Mouse (Mus musculus) forebrain, postnatal 0 days (tissue): ENCODE measurements around the gene Hspb6. TPM values are rescaled to one million over a fixed set of nuclear protein-coding genes. Genes with fewer than 3 reads are reported as not detected.

ENCODE experiments used
- ATAC-seq: fragments of 200-750 bp; cut with Nextera tagmentation; 2 replicates; pipeline ENCODE4 v1.8.0; 2017; ENCODE audit warnings: mild to moderate bottlenecking, moderate library complexity
- DNase-seq: peaks from one replicate; pipeline ENCODE4 v3.0.0-alpha.2; 2015
- H3K27ac ChIP-seq: fragments of 300-500 bp; sonication (generic); 2 replicates; pipeline ENCODE4 v1.5.1; 2014; ENCODE audit warnings: low read depth, mild to moderate bottlenecking, antibody characterized with exemption, low read length, moderate library complexity, mixed read lengths
- H3K27me3 ChIP-seq: fragments of 300-500 bp; sonication (generic); 2 replicates; pipeline ENCODE4 v1.6.1; 2014; ENCODE audit warnings: mild to moderate bottlenecking, low read length, mixed read lengths; ENCODE audit not compliant: insufficient read depth
- H3K36me3 ChIP-seq: fragments of 300-500 bp; sonication (generic); 2 replicates; pipeline ENCODE4 v1.6.1; 2014; ENCODE audit warnings: mild to moderate bottlenecking, moderate library complexity; ENCODE audit not compliant: insufficient read depth
- H3K4me1 ChIP-seq: fragments of 300-500 bp; sonication (generic); 2 replicates; pipeline ENCODE4 v1.6.1; 2014; ENCODE audit warnings: antibody characterized with exemption; ENCODE audit not compliant: insufficient read depth
- H3K4me2 ChIP-seq: fragments of 300-500 bp; sonication (generic); 2 replicates; pipeline ENCODE4 v1.6.1; 2014; ENCODE audit warnings: low read depth, mild to moderate bottlenecking, moderate library complexity
- H3K4me3 ChIP-seq: fragments of 300-500 bp; sonication (generic); 2 replicates; pipeline ENCODE4 v1.5.1; 2014; ENCODE audit warnings: low read depth, low read length, mixed read lengths
- H3K9ac ChIP-seq: fragments of 300-500 bp; sonication (generic); 2 replicates; pipeline ENCODE4 v1.6.1; 2014; ENCODE audit warnings: mild to moderate bottlenecking
- H3K9me3 ChIP-seq: fragments of 300-500 bp; sonication (generic); 2 replicates; pipeline ENCODE4 v1.6.1; 2016; ENCODE audit warnings: low read length
- CTCF ChIP-seq: sonication (generic); IDR thresholded peaks from 2 replicates; pipeline ENCODE4 v1.5.1; 2016; ENCODE audit warnings: antibody characterized with exemption, control low read depth, low read depth
- WGBS: fragments of 180-500 bp; shearing (Covaris S2); extraction: QIAGEN DNeasy Blood & Tissue Kit; methylation state at CpG from one replicate; pipeline ENCODE4 v1.1.7; 2014; 5-methylcytosine and 5-hydroxymethylcytosine counted together
- polyA plus RNA-seq: library from polyadenylated mRNA; unstranded; fragments of >200 nt; fragmentation: Nextera tagmentation; extraction: Ambion mirVana; gene quantifications from 2 replicates; pipeline ENCODE4 v1.2.1, GENCODE M21; 2015
- total RNA-seq: library from RNA; depleted of rRNA; stranded (reverse); fragments of >200 nt; gene quantifications from 2 replicates; pipeline ENCODE4 v1.2.3, GENCODE M21; 2014

The Hspb6 gene
- total and polyA plus RNA-seq, 2 experiments from 2014 or later, result 4.1 to 14.0 TPM

DNA sequence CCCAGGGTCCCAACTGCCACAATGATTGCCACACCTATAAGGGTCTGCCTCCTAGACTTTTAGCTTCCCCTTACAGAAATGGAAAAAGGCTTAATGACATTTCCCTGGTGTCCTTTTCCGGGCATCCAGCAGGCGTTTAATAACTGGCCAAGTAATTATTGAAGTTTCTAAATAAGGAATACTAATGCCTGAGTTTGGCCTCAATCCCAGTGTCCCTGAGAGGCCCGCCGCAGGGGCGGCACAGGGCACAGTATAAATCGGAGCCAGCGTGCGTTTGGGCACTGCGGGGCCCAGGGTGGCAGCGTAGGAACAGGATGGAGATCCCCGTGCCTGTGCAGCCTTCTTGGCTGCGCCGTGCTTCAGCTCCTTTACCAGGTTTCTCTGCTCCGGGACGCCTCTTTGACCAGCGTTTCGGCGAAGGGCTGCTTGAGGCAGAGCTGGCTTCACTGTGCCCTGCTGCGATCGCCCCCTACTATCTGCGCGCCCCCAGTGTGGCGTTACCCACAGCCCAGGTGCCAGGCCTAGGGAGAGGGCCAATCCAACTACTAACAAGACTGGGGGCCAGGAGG, 1.1 kb downstream of the Hspb6 start:
- Histone ChIP-seq H3K9me3 (no peaks in the 10 kb centered on the region), H3K4me3 (peak overlapping the region; percentile 55), H3K27me3 (no peaks in the 10 kb centered on the region), H3K36me3 (peaks cover 36% of the 10 kb centered on the region), H3K4me2 (peak overlapping the region; percentile 75), H3K9ac (peak overlapping the region; percentile 44), H3K4me1 (peaks cover 10% of the 10 kb centered on the region; the same call in 1 of the 2 replicates), H3K27ac (peak overlapping the region; percentile 73)
- DNase-seq, result no peak
- no peak for ATAC-seq
- WGBS, result 2% methylated on average over 23 of the region's 23 CpGs
- TF ChIP-seq CTCF, result no peak

DNA sequence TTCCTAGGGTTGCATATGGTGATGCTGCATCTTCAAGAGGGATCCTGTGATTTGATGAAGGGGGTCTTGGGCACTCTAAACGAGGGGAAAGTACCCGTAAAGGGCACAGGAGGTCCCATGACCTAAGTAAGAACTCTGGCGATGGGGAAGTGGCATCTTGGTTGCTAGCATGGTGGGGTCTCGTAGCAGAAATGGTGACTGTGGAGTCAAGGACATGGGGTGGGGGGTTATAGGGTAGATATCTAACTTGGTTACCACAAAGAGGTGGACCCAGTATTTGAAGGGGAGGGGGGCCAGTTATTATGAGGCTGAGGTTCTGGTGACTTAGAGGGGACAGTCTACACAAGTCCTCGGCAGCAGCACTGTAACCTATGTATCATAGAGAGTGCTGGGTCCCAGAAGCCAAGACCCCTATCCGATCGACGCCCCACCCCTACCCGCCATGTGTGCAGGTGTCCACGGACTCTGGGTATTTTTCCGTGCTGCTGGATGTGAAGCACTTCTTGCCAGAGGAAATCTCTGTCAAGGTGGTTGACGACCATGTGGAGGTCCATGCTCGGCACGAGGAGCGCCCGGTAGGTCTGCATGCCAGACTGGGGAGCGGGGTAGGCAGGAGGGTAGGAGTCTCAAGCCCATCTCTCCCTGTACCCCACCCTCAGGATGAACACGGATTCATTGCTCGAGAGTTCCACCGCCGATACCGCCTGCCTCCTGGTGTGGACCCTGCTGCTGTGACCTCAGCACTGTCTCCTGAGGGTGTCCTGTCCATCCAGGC, 2.0 kb downstream of the Hspb6 start:
- DNase-seq (no peak), ATAC-seq (no peak)
- 87% methylated on average over 22 of the region's 22 CpGs for WGBS
- Histone ChIP-seq H3K9ac (peak overlapping the region; percentile 44; the same call in 1 of the 2 replicates), H3K4me2 (peak overlapping the region; percentile 75), H3K9me3 (no peaks in the 10 kb centered on the region), H3K4me1 (peaks cover 19% of the 10 kb centered on the region; the same call in 1 of the 2 replicates), H3K27ac (no peak overlapping the region), H3K27me3 (no peaks in the 10 kb centered on the region), H3K4me3 (no peak overlapping the region), H3K36me3 (peaks cover 32% of the 10 kb centered on the region)
- no peak for TF ChIP-seq CTCF

DNA sequence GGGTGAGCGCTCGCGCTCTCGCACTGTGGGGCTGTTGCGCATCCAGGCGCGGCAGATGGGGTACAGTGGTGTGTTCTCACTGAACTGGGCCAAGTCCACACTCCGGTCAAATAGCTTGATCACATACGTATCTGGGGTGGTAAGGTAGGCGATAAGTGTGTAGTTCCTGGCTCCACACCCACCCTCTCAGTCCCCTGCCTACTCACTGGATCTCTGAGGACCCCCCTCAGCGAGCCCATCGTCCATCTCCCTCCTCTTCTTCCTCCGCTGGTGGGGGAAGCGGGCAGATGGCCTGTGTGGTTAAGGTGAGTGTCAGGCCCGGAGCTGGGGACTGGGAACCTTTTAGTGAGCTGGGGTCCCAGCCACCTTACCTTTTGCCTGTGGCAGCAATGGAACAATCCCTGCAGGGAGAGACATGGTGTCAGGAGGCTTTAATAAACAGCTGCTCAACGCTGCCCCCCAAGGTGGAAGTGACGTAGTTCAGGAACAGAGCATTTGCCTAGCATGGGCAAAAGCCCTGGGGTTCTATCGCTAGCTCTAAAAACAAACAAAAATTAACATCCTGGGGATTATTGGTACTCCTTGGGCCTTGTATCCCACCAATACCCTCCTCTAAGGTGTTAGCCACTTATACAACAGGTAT, 5.0 kb downstream of the Hspb6 start:
- no peaks in the 10 kb centered on the region for H3K9me3 ChIP-seq
- ATAC-seq (no peak), DNase-seq (no peak)
- TF ChIP-seq CTCF, result 0 out of 2 replicates have a peak, but pooled peaks have one; percentile 16
- 94% methylated on average over 18 of the region's 18 CpGs for WGBS
- no peak overlapping the region for H3K4me2 ChIP-seq
- H3K36me3 ChIP-seq, result peaks cover 27% of the 10 kb centered on the region
- peaks cover 21% of the 10 kb centered on the region for H3K4me1 ChIP-seq
- no peak overlapping the region for H3K27ac ChIP-seq
- no peak overlapping the region for H3K4me3 ChIP-seq
- H3K27me3 ChIP-seq, result no peaks in the 10 kb centered on the region
- H3K9ac ChIP-seq, result no peak overlapping the region

DNA sequence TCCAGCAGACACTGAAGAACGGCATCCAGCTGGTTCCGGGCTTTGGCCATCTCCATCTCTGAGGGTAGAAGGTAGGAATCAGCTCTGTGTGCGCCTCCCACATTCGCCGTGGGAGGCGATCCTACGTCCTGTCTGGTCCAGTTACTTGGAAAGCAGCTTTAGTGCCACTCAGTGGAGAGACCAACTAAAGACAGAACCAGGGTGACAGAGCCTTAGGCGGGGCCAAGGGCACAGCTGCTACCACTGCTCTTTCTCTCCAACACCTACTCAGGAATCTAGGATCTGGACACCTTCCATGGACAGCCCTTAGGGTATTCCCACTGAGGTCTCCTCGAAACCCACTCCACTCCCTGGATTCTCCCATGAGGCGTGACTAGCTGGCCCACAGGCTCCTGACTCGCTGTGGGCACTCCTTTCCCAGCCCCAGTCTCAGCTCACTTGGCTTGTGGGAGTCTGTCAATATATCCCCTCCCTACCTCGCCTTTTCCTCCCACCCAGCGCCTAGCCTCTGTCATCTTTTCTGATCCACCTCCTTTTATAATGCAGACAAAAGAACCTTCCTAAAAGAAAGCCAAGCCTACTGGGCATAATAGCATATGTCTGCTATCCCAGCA, 6.0 kb downstream of the Hspb6 start:
- Histone ChIP-seq H3K4me2 (no peak overlapping the region), H3K27me3 (no peaks in the 10 kb centered on the region), H3K4me1 (peaks cover 16% of the 10 kb centered on the region), H3K9me3 (no peaks in the 10 kb centered on the region), H3K27ac (no peak overlapping the region), H3K36me3 (peaks cover 27% of the 10 kb centered on the region), H3K9ac (0 out of 2 replicates have a peak overlapping the region, but pooled peaks have one; percentile 64), H3K4me3 (no peak overlapping the region)
- no peak for DNase-seq
- no peak for TF ChIP-seq CTCF
- ATAC-seq, result no peak
- 86% methylated on average over 13 of the region's 13 CpGs for WGBS

DNA sequence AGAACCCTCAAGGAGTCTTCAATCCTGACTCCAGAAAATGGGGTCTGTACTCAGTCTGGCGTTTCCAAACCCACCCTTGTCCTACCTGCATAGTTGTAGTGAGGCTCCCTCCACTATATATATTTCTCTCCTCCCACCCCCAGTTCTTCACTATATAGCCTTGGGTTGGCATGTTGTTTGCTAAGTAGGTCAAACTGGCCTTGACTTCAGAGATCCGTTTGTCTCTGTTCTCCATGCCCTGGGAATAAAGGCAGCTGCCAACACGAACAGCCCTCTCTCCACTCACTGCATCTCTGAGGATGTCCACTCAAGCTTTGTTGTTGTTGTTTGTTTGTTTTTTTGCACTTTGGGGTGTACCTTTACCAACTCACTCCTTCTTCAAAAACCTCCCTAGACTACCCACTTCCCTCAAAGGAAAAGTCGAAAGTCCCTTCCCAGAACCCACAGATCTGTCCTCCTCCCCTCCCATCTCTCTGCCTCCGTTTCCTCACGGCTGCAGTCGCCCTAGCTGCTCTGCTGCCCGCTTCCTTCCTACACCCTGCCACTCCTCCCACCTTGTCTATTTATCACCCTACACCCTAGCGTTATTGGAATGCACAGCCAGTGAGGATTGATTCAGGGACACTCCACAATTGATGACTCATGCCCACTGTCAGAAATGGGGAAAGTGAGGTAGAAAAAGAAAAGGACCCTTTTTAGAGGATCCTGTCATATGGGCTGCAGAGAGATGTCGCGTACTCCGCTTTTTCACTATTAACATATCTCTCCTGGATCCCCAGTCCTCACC, 6.9 kb downstream of the Hspb6 start:
- no peak for DNase-seq
- WGBS, result 16% methylated on average over 12 of the region's 12 CpGs
- Histone ChIP-seq H3K9me3 (no peaks in the 10 kb centered on the region), H3K9ac (peak overlapping the region; percentile 64), H3K4me3 (peak overlapping the region; percentile 62), H3K36me3 (peaks cover 27% of the 10 kb centered on the region), H3K4me1 (peaks cover 11% of the 10 kb centered on the region), H3K27me3 (no peaks in the 10 kb centered on the region), H3K27ac (peak overlapping the region; percentile 29; the same call in 1 of the 2 replicates), H3K4me2 (peak overlapping the region; percentile 85)
- TF ChIP-seq CTCF, result no peak
- ATAC-seq, result no peak

DNA sequence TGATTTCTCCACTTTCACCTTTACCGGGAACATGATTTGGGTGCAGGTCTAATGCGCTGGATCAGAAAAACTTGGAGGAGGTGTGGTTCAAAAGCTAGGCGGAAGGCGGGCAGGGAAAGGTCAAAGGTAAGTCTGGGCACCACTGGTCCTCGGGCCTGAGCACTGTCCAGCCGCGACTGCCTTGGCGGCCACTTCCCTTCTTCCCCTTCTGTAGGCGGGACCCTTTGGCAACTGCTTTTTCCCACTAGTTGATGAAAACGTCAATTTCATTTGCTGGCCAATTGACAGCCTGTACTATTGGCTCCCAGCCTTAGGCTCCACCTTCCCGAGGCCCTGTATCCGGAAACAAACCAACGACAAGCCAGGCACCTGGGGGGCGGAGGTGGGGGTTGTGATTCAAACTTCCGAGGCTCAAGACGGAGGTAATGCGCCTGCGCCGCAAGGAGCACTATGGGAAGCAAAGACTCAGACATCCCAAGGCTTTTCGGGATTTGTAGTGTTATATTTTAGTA, 7.5 kb downstream of the Hspb6 start, which contains the start of gene Lin37:
Gene Lin37 (minus strand): TSS at position 396 of the 512 bp plus-strand sequence.
- TF ChIP-seq CTCF, result no peak
- DNase-seq (peak; percentile 99), ATAC-seq (peak; percentile 92)
- whole genome bisulfite sequencing, result 0% methylated on average over 20 of the region's 20 CpGs
- Histone ChIP-seq H3K4me2 (peak within 1 kb of the TSS; percentile 85), H3K4me3 (peak within 1 kb of the TSS; percentile 62), H3K36me3 (peaks cover 27% of the 10 kb centered on the region), H3K27me3 (no peaks in the 10 kb centered on the region), H3K27ac (peak within 1 kb of the TSS; percentile 29; the same call in 1 of the 2 replicates), H3K9ac (peak within 1 kb of the TSS; percentile 64), H3K9me3 (no peaks in the 10 kb centered on the region), H3K4me1 (peaks cover 11% of the 10 kb centered on the region)
